Mouse (Mus musculus) adrenal gland, postnatal 0 days (tissue): ENCODE results near the gene Myh6. TPM values are rescaled to one million over a fixed set of nuclear protein-coding genes. Genes with fewer than 3 reads are reported as not detected.
A peak's percentile ranks its signal among the peaks of the same experiment; 100 is the strongest.

Experiments used
- microRNA-seq: library from miRNA; unstranded; fragments of <30 nt; microRNA quantifications from one replicate; pipeline ENCODE4, GENCODE M21; 2016; ENCODE audit warnings: borderline replicate concordance; ENCODE audit not compliant: insufficient number of aligned reads
- polyA plus RNA-seq: library from polyadenylated mRNA; unstranded; fragments of >200 nt; fragmentation: Nextera tagmentation; extraction: Ambion mirVana; gene quantifications from 2 replicates; pipeline ENCODE4 v1.2.1, GENCODE M21; 2015

Gene Myh6
- 1.1 and 3.5 TPM in 2 replicates for polyA plus RNA-seq

GRCm38 (mm10) chr14:54966320-54966977, at the start of gene Myh6:
TSS of gene Myh6 (minus strand) at chr14:54966927.

DNA sequence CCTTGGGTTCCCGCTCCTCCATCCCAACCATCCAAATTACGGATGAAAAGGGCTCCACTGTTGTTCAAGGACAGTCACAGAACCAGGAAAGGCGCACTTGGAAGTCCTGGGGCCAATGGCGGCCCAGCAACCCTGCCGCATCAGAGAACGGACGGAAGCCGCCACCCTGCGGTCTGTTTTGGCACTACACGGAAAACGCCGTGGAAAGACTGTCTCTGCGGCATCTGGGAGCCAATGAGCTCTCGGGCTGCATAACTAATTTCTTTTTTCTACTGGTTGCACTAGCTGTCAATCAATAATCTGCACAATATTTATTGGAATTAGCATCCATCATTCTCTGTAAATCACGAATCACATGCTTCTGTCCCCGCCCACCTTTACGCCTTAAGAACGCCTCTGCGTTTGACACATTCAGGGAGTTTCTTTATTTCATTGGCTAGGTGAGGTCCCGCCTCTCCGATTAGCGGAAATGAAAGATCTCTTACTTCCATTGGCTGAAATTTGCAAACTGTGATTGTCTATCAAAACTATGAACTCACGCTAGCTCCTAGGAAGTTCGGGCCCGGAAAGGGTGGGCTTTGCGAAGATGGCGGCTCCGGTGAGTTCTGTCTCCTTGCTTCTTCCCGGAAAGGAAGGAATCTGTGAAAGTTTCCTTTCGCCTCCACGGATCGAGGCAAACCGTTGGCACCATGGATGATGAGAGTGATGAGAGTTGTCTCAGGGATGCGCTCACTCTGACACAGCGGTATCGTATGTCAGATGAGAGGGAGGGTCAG, 48.5 kb upstream of the Myh6 start, which contains the start of gene Ngdn:
Gene Ngdn, plus strand, starts transcription at position 464 of the 776 bp plus-strand sequence.

GRCm38 (mm10) chr14:54994136-54994868, 27.6 kb upstream of the Myh6 start, which contains the start of gene Myh7:
TSS of gene Myh7 (minus strand) at chr14:54994626.

DNA sequence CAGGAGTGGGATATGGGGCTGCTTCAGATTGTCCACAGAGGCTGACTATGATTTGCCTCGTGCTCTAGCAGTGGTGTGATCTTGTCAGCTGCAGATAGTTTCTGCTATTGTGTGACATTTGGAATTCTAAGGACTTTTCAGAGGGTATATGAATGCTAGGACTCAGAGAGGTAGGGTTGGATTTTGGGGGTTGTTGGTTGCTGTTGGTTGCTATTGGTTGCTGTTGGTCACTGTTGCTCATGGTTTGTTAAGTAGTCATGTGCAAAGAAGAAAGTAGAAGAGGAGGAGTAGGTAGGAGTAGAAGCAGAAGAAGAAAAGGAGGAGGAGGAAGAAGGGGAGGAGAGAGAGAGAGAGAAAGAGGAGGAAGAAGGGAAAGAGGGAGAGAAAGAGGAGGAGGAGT, 9.9 kb upstream of the Myh6 start, which contains the start of gene Gm17428:
Gene Gm17428, plus strand, starts transcription at position 301 of the 400 bp plus-strand sequence.

GRCm38 (mm10) chr14:54935904-54936830, 30.6 kb downstream of the Myh6 start, which contains the start of gene Cmtm5:
TSS of gene Cmtm5 (plus strand) at chr14:54936261.

DNA sequence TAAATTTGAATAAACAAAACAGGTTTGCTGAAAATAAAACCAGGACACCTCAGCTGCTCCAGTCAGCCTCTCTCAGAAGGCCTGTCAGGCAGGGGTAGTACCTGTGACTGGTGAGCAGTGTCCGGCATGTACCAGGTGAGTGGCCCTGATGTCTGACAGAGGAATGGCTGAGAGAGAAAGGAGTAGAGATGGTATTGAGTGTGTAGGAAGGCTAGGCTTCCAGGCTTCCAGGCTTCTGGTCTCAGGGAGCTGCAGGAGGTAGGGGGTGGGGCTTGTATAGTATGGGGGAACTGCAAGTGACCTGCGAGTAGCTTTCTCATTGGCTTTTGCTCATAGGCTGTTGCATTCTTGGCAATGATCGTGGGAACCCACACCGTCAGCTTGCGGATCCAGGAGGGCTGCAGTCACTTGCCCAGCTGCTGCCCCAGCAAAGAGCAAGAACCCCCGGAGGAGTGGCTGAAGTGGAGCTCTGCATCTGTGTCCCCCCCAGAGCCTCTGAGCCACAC, 34.0 kb downstream of the Myh6 start, which contains the start of gene Il25:
Gene Il25, plus strand, starts transcription at position 51 of the 506 bp plus-strand sequence.

DNA sequence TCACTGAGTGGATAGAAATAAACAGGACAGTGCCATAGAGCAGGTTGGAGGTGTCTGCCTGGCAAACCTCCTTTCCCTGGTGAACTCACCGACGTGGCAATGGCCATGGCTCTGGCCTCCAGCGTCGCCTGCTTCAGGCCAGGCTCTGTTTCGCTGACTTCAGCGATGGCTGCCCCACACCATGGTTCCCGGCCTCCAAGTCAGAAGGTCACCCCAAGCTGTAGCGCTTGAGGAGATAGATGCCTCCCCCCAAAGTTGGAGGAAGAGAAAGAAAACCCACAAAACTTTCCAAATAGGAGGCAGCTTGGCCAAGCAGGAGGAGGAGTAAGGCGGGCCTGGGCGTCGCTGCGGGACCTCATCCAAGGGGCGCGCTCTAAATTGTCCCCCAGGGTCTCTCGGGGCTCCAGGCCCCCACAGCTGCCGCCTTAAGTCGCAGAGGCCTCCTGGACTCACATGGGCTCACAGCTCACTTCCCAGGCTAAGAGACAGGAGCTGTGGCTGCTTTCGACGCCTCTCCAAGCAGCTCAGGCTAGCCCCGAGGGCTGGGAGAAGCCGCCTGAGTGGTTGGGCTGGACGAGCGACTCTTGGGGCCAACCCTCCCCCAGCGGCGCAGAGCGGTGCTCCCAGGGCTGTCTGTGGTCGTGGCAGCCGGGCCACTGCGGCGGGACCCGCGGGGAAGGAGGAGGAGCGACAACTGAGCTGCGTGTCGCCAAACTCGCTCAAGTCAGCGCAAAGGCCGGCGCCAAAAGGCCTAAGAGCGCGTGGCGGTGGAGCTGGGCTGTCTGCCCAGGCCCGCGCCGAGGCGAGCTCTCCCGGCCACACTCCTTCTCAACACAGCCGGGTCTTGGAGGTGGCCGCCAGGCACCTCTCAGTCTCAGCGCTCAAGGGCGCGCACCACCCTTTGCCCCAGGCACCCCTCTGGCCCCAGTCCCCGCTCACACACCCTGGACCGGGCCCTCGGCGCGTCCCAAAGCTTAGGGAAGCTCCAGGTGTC, 41.1 kb downstream of the Myh6 start, which contains the start of gene Efs:
Gene Efs, minus strand, starts transcription at position 778 of the 994 bp plus-strand sequence.

DNA sequence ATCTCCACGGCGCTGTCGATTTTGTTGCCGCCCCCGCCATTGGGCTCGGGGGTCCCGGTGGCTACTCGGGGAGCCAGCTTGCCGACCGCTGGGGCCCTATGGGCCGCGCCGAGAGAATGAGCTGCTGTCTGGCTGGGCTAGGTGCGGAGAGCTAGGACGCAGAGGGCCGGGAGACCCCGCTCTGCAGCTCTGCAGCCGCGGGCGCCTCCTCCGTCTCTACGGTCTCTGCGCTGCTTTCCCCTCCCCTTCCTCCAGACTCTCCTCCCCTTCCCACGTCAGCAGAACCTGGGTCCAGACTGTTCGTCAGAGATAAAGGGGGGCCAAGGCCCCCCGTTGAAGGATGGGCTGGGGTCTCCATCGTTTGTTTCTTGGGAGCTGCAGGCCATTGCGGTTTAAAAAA, 53.8 kb downstream of the Myh6 start, which contains the start of gene Slc22a17:
Gene Slc22a17, minus strand, starts transcription at position 247 of the 400 bp plus-strand sequence.

GRCm38 (mm10) chr14:54892200-54892599, 74.5 kb downstream of the Myh6 start, which contains the start of gene Pabpn1:
TSS of gene Pabpn1 (plus strand) at chr14:54892500.

Small RNA genes within 50 kb of the gene (microRNA-seq; reads per million reads assigned to microRNA genes)
- not detected for gene Mir208a
- 4.2 reads per million, percentile 3 among the genes with 10 or more reads in this experiment for gene Mir208b

Other genes with a start within 250 kb of the Myh6 start
- 16.5 and 30.8 TPM in 2 replicates for gene Slc7a8, start 185.0 kb downstream of the Myh6 start, polyA plus RNA-seq
- 1.1 and 1.5 TPM in 2 replicates for gene Rnf212b, start 152.8 kb downstream of the Myh6 start, polyA plus RNA-seq
- 5.6 and 9.5 TPM in 2 replicates for gene Homez, start 96.0 kb downstream of the Myh6 start, polyA plus RNA-seq
- gene Ppp1r3e, start 89.4 kb downstream of the Myh6 start, polyA plus RNA-seq, result 1.6 and 1.8 TPM in 2 replicates
- gene Bcl2l2, start 83.5 kb downstream of the Myh6 start, polyA plus RNA-seq, result 3.2 and 4.3 TPM in 2 replicates
- 2.8 TPM in 1 of 2 replicates, not detected in the other for gene Gm20521, start 83.5 kb downstream of the Myh6 start, polyA plus RNA-seq
- gene Pabpn1, start 74.4 kb downstream of the Myh6 start, polyA plus RNA-seq, result 56.6 and 88.0 TPM in 2 replicates
- 47.4 and 48.2 TPM in 2 replicates for gene Slc22a17, start 53.8 kb downstream of the Myh6 start, polyA plus RNA-seq
- gene Efs, start 40.8 kb downstream of the Myh6 start, polyA plus RNA-seq, result 10.4 and 13.2 TPM in 2 replicates
- 0.32 TPM in 1 of 2 replicates, not detected in the other for gene Il25, start 34.2 kb downstream of the Myh6 start, polyA plus RNA-seq
- 5.5 and 12.5 TPM in 2 replicates for gene Cmtm5, start 30.7 kb downstream of the Myh6 start, polyA plus RNA-seq
- gene Gm17428, start 10.0 kb upstream of the Myh6 start, polyA plus RNA-seq, result not detected in 2 replicates
- gene Myh7, start 27.7 kb upstream of the Myh6 start, polyA plus RNA-seq, result 1.7 and 2.2 TPM in 2 replicates
- gene Ngdn, start 48.5 kb upstream of the Myh6 start, polyA plus RNA-seq, result 77.4 and 82.0 TPM in 2 replicates
- 4.4 and 6.0 TPM in 2 replicates for gene Zfhx2, start 125.4 kb upstream of the Myh6 start, polyA plus RNA-seq
- gene Thtpa, start 127.9 kb upstream of the Myh6 start, polyA plus RNA-seq, result 13.7 and 16.6 TPM in 2 replicates
- 10.0 and 17.4 TPM in 2 replicates for gene Ap1g2, start 139.7 kb upstream of the Myh6 start, polyA plus RNA-seq
- 3.6 and 7.0 TPM in 2 replicates for gene Jph4, start 150.0 kb upstream of the Myh6 start, polyA plus RNA-seq